Mouse (Mus musculus): ENCODE measurements at regions not wholly inside any gene's neighbourhood (a gene's known extent, or its start where the extent isn't known, plus 50 kb on each side); places are given as distances from the start of the nearest gene placed in this dataset.
"Not testable (repeated sequence)": the region's sequence is repeated elsewhere in the genome, so short reads cannot be mapped to it uniquely, and the experiment has no call there.

GRCm38 (mm10) chr13:5347503-5348469 is 513.5 kb upstream of the Klf6 start:
- DNase-seq (ENCODE audit: extremely low read depth, insufficient read length, low spot score), result peak; percentile 59

GRCm38 (mm10) chr13:5367058-5367797 is 494.1 kb upstream of the Klf6 start:
- no peak for DNase-seq (ENCODE audit: extremely low read depth, insufficient read length, low spot score)

GRCm38 (mm10) chr13:5370007-5370406 is 491.3 kb upstream of the Klf6 start:
- DNase-seq (ENCODE audit: extremely low read depth, insufficient read length, low spot score), result no peak

- no peak for DNase-seq (ENCODE audit: extremely low read depth, insufficient read length, low spot score)
Observed at GRCm38 (mm10) chr13:5373191-5373590, 488.1 kb upstream of the Klf6 start.

- DNase-seq (ENCODE audit: extremely low read depth, insufficient read length, low spot score), result no peak
Observed at GRCm38 (mm10) chr13:5408226-5408804, 453.0 kb upstream of the Klf6 start.

DNA sequence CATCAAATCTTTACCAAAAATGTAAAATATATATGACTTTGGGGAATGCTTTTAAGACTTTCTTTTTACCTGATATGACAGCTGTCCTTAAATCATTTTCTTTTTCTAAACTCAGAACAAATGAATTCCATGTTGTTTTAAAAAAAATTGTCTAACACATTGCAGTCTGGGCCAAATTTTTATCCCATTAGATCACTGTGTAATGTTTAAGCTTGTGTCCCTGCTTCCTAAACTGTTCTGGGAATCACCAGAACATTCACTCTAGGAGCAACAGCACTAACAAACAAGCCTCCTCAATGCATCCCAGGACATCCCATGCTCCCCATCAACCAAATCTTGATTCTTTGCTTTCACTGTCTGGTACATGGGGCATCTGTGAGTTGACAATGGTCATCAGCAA is 449.2 kb upstream of the Klf6 start:
- no peak for DNase-seq (ENCODE audit: extremely low read depth, insufficient read length, low spot score)

DNA sequence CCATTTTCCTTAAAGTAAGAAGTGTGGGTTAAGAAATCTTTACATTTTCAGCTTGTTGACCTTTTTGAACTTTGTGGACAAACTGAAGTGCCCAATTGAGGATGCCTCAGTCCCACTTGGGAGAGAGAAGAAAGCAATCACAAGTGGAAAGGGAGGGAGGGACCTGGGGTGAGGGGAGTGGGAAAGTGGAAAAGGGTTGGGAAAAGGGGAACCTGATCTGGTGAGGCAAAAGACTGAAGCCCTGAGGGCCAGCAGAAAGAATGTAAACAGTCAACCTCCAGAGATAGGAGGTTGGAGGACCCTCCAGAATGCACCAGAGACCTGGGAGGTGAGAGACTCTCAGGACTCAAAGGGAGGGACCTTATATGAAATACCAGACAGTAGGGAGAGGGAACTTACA is 448.3 kb upstream of the Klf6 start:
- not testable (repeated sequence) for DNase-seq (ENCODE audit: extremely low read depth, insufficient read length, low spot score)

DNA sequence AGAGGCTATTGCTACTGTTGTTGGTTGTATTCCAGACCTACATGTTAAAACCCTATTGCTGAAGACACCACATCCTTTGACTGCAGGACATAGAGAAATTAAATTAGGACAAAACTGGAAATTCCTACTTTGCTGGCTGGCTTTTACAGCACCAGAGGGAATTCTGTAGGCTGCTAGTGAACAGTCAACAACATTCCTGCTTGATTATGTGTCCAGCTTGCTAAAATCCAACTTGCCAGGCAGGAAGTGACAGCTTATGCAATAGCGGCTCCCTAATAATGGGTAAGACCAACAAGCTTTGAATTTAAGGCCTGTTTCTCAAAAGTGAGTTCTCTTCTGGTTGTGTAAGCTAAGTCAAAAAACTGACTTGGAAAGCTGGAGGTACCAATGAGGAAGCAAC is 437.2 kb upstream of the Klf6 start:
- peak; percentile 71 for DNase-seq (ENCODE audit: extremely low read depth, insufficient read length, low spot score)

DNA sequence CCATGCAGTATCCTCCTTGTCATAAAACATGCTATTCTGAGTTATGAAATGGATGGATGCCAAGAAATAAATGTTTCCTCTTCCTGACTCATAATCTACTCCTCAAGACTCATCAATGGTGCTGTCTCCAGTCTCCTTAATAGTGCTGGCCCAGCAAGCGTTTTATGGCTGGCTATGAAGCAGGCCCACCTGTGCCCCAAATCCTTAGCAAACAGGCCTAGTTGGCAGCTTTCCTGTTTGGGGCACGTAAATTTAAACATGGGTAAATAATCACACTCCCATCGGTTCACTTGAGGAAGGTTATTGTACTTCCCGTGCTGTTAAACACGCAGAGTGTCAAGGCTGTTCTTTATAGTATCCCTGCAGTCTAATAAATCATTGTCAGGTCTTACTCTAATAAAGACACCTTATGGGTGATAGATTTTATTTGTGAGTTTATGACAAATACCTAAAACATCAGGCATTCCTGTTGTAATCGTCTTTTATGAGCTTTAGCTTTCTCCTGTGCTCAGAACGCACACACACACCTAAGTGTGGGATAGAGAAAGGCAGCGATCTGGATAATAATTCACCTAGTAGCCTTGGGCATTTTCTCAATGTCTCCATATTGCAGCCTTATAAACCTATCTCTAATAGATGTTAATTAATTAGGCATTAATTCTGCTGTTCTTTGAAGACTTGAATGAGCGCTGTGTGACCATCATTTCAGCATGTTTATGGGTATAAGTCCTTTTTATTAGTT is 435.6 kb upstream of the Klf6 start:
- DNase-seq (ENCODE audit: extremely low read depth, insufficient read length, low spot score), result peak; percentile 6

DNA sequence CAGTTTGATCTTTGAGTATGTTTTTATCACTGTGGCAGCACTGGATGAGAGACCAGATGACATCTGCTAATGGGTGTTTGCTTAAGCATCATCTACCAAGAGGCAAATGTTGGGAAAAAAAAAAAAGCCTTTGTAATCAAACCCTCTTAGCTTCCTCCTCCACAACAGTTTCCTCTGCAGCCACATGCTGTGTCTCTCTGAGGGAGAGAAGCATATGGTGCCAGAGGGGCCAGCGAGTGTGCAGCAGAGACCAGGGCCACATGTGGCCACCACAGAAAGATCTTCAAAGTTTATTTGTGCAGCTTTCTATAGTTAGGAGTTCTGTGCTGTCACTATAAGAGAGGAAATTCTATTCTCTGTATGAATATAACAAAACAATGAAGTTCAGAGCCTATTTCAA is 427.6 kb upstream of the Klf6 start:
- DNase-seq (ENCODE audit: extremely low read depth, insufficient read length, low spot score), result no peak

- DNase-seq (ENCODE audit: extremely low read depth, insufficient read length, low spot score), result no peak
Observed at GRCm38 (mm10) chr13:5435131-5435530, 426.2 kb upstream of the Klf6 start.

- no peak for DNase-seq (ENCODE audit: extremely low read depth, insufficient read length, low spot score)
Observed at GRCm38 (mm10) chr13:5436191-5436590, 425.1 kb upstream of the Klf6 start.

GRCm38 (mm10) chr13:5440454-5440853 is 420.8 kb upstream of the Klf6 start:
- DNase-seq (ENCODE audit: extremely low read depth, insufficient read length, low spot score), result no peak

GRCm38 (mm10) chr13:5444759-5445478 is 416.4 kb upstream of the Klf6 start:
- DNase-seq (ENCODE audit: extremely low read depth, insufficient read length, low spot score), result no peak

DNA sequence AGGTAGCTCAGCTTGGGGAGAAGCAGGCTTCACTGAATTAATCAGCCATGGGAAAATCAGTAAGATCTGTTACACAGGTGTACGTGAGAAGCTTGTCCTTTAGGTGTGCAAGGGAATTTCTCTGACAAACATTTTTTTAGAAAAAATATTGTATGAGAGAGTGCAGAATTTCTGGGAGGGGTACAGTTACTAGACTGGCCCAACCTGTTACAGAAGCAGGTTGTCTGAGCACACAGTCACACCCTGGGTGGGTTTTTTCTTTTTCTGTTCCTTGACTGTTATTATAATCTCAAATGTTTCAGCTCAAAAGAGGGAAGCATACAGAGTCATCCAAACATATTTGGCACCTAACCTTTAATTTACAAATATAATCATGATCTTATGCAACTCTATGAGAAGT is 412.7 kb upstream of the Klf6 start:
- no peak for DNase-seq (ENCODE audit: extremely low read depth, insufficient read length, low spot score)

GRCm38 (mm10) chr13:5480779-5481178 is 380.5 kb upstream of the Klf6 start:
- no peak for DNase-seq (ENCODE audit: extremely low read depth, insufficient read length, low spot score)

DNA sequence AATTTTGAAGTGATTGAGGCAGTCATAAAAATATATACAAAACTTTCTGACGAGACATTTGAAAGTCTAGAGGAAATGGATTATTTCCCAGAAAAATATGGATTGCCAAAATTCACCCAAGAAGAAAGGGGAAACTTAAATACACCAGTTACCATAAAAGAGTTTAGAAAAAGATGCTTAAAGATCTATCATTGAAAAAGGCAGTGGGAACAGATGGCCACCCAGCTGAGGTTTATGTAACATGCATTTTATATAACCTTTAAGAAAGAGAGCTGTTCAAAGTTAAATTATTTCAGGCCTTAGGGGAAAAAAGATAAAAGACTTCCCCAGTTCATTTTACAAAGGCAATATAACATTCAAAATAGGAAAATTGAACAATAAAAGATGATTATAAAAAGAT is 369.0 kb upstream of the Klf6 start:
- no peak for DNase-seq (ENCODE audit: extremely low read depth, insufficient read length, low spot score)

- DNase-seq (ENCODE audit: extremely low read depth, insufficient read length, low spot score), result peak; percentile 3
Observed at GRCm38 (mm10) chr13:5497535-5497934, 363.7 kb upstream of the Klf6 start.

GRCm38 (mm10) chr13:5511784-5512183 is 349.5 kb upstream of the Klf6 start:
- no peak for DNase-seq (ENCODE audit: extremely low read depth, insufficient read length, low spot score)

DNA sequence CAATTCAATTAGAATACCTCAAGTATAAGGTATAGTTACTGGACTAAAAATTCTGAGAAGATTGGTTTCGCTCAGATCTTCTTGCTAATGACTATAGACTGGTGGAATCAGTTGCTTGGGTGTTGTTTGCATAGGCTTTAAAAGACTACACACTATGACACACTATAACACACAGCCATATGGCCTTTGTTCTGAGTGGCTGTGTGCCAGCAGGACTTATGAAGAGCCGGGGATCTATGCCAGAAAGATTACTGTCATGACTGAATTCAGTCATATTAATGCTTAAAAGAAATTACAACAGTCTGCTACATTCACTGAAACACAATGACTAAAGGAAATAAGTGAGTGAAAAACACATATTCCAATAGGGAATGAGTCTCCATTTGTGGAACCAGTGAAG is 345.7 kb upstream of the Klf6 start:
- no peak for DNase-seq (ENCODE audit: extremely low read depth, insufficient read length, low spot score)
